Mouse (Mus musculus) hindbrain, embryonic 16.5 days (tissue): ENCODE measurements around the gene Tmem132c. TPM values are rescaled to one million over a fixed set of nuclear protein-coding genes. Genes with fewer than 3 reads are reported as not detected.

Experiments
- ATAC-seq: fragments of 200-750 bp; cut with Nextera tagmentation; 2 replicates; pipeline ENCODE4 v1.8.0; 2017; ENCODE audit warnings: moderate TSS enrichment, moderate library complexity
- H3K27ac ChIP-seq: fragments of 300-500 bp; sonication (generic); 2 replicates; pipeline ENCODE4 v1.5.1; 2014; ENCODE audit warnings: low read depth, mild to moderate bottlenecking, control low read depth, low read length, moderate library complexity
- H3K27me3 ChIP-seq: fragments of 300-500 bp; sonication (generic); replicated peaks from 2 replicates; pipeline ENCODE4 v1.6.1; 2014; ENCODE audit warnings: low read length; ENCODE audit not compliant: control insufficient read depth, insufficient read depth
- H3K36me3 ChIP-seq: fragments of 300-500 bp; sonication (generic); 2 replicates; pipeline ENCODE4 v1.6.1; 2014; ENCODE audit warnings: mild to moderate bottlenecking, low read length, moderate library complexity, mixed read lengths; ENCODE audit not compliant: control insufficient read depth, insufficient read depth
- H3K4me1 ChIP-seq: fragments of 300-500 bp; sonication (generic); 2 replicates; pipeline ENCODE4 v1.6.1; 2014; ENCODE audit warnings: low read depth, low read length; ENCODE audit not compliant: control insufficient read depth, insufficient read depth
- H3K4me2 ChIP-seq: fragments of 300-500 bp; sonication (generic); 2 replicates; pipeline ENCODE4 v1.6.1; 2014; ENCODE audit warnings: mild to moderate bottlenecking, low read length, control low read depth, moderate library complexity
- H3K4me3 ChIP-seq: fragments of 300-500 bp; sonication (generic); 2 replicates; pipeline ENCODE4 v1.5.1; 2014; ENCODE audit warnings: mild to moderate bottlenecking, low read length, control low read depth, moderate library complexity
- H3K9ac ChIP-seq: fragments of 300-500 bp; sonication (generic); 2 replicates; pipeline ENCODE4 v1.6.1; 2014; ENCODE audit warnings: low read depth, mild to moderate bottlenecking, control low read depth, low read length, moderate library complexity
- H3K9me3 ChIP-seq: fragments of 300-500 bp; sonication (generic); 2 replicates; pipeline ENCODE4 v1.6.1; 2014; ENCODE audit warnings: mild to moderate bottlenecking, low read length, moderate library complexity; ENCODE audit not compliant: control insufficient read depth
- WGBS: fragments of 180-500 bp; shearing (Covaris S2); extraction: QIAGEN DNeasy Blood & Tissue Kit; methylation state at CpG from one replicate; pipeline ENCODE4 v1.1.7; 2014; 5-methylcytosine and 5-hydroxymethylcytosine counted together
- polyA plus RNA-seq: library from polyadenylated mRNA; unstranded; fragments of >200 nt; fragmentation: Nextera tagmentation; extraction: Ambion mirVana; gene quantifications from 2 replicates; pipeline ENCODE4 v1.2.1, GENCODE M21; 2015

Tmem132c gene
- polyA plus RNA-seq, 1 experiment from 2014 or later = 12.0 TPM

GRCm38 (mm10) chr5:127398010-127398409, 156.4 kb downstream of the Tmem132c start:
- H3K9ac ChIP-seq = no peak overlapping the region

GRCm38 (mm10) chr5:127405391-127406000, 163.9 kb downstream of the Tmem132c start:
- H3K27me3 ChIP-seq = no peaks in the 10 kb centered on the region
- H3K4me2 ChIP-seq = no peak overlapping the region
- peak; percentile 85 for ATAC-seq
- H3K4me1 ChIP-seq = peaks cover 12% of the 10 kb centered on the region
- peaks cover 4% of the 10 kb centered on the region; the same call in 1 of the 2 replicates for H3K9me3 ChIP-seq
- H3K36me3 ChIP-seq = no peaks in the 10 kb centered on the region
- H3K4me3 ChIP-seq = no peak overlapping the region
- WGBS = 19% methylated on average over 18 of the region's 18 CpGs
- peak overlapping the region; percentile 56; the same call in 1 of the 2 replicates for H3K27ac ChIP-seq
- H3K9ac ChIP-seq = no peak overlapping the region

More at GRCm38 (mm10) chr5:127398010-127398409, 156.4 kb downstream of the Tmem132c start:
- H3K27ac ChIP-seq = peak overlapping the region; percentile 29; the same call in 1 of the 2 replicates
- WGBS = 10% methylated on average over 7 of the region's 7 CpGs
- H3K9me3 ChIP-seq = 0 out of 2 replicates have a peak, but pooled peaks cover 2% of the 10 kb centered on the region
- H3K36me3 ChIP-seq = no peaks in the 10 kb centered on the region
- no peak for ATAC-seq
- no peak overlapping the region for H3K4me3 ChIP-seq
- no peak overlapping the region for H3K4me2 ChIP-seq
- H3K4me1 ChIP-seq = peaks cover 7% of the 10 kb centered on the region
- H3K27me3 ChIP-seq = no peaks in the 10 kb centered on the region

- Histone ChIP-seq H3K4me1 (peaks cover 12% of the 10 kb centered on the region), H3K9me3 (peaks cover 2% of the 10 kb centered on the region; the same call in 1 of the 2 replicates), H3K27me3 (no peaks in the 10 kb centered on the region), H3K4me3 (no peak overlapping the region), H3K27ac (no peak overlapping the region), H3K9ac (no peak overlapping the region), H3K4me2 (no peak overlapping the region), H3K36me3 (no peaks in the 10 kb centered on the region)
- 40% methylated on average over 9 of the region's 9 CpGs for WGBS
- ATAC-seq = no peak
These were observed 164.5 kb downstream of the Tmem132c start for GRCm38 (mm10) chr5:127406014-127406655.

GRCm38 (mm10) chr5:127416536-127416935, 174.9 kb downstream of the Tmem132c start:
- 0 out of 2 replicates have a peak, but pooled peaks have one; percentile 24 for ATAC-seq
- Histone ChIP-seq H3K9me3 (no peaks in the 10 kb centered on the region; the same call in 1 of the 2 replicates), H3K4me3 (no peak overlapping the region), H3K4me2 (no peak overlapping the region), H3K27me3 (no peaks in the 10 kb centered on the region), H3K27ac (no peak overlapping the region), H3K4me1 (no peaks in the 10 kb centered on the region; the same call in none of the 2 replicates), H3K36me3 (no peaks in the 10 kb centered on the region), H3K9ac (no peak overlapping the region)
- WGBS = 52% methylated on average over 7 of the region's 7 CpGs

- no peaks in the 10 kb centered on the region for H3K9me3 ChIP-seq
- H3K4me1 ChIP-seq = no peaks in the 10 kb centered on the region
- H3K27ac ChIP-seq = no peak overlapping the region
- no peak overlapping the region for H3K4me3 ChIP-seq
- no peak overlapping the region for H3K4me2 ChIP-seq
- no peaks in the 10 kb centered on the region for H3K27me3 ChIP-seq
- ATAC-seq = no peak
- no peaks in the 10 kb centered on the region for H3K36me3 ChIP-seq
- no peak overlapping the region for H3K9ac ChIP-seq
These were observed 182.3 kb downstream of the Tmem132c start for GRCm38 (mm10) chr5:127423936-127424335.

GRCm38 (mm10) chr5:127429124-127429523, 187.5 kb downstream of the Tmem132c start:
- no peak overlapping the region for H3K9ac ChIP-seq
- no peaks in the 10 kb centered on the region for H3K4me1 ChIP-seq
- no peaks in the 10 kb centered on the region for H3K9me3 ChIP-seq
- no peak overlapping the region for H3K4me2 ChIP-seq
- ATAC-seq = no peak
- no peaks in the 10 kb centered on the region for H3K36me3 ChIP-seq
- no peaks in the 10 kb centered on the region for H3K27me3 ChIP-seq
- WGBS = 25% methylated on average over 10 of the region's 10 CpGs
- no peak overlapping the region for H3K27ac ChIP-seq
- no peak overlapping the region for H3K4me3 ChIP-seq

GRCm38 (mm10) chr5:127431561-127431960, 190.0 kb downstream of the Tmem132c start:
- Histone ChIP-seq H3K9me3 (no peaks in the 10 kb centered on the region), H3K36me3 (no peaks in the 10 kb centered on the region), H3K4me2 (no peak overlapping the region), H3K4me1 (no peaks in the 10 kb centered on the region), H3K4me3 (no peak overlapping the region), H3K27ac (no peak overlapping the region), H3K9ac (no peak overlapping the region), H3K27me3 (no peaks in the 10 kb centered on the region)
- WGBS = 55% methylated on average over 9 of the region's 9 CpGs
- no peak for ATAC-seq

- no peak overlapping the region for H3K9ac ChIP-seq
- WGBS = 86% methylated on average over 5 of the region's 5 CpGs
- peaks cover 1% of the 10 kb centered on the region for H3K4me1 ChIP-seq
- H3K27ac ChIP-seq = no peak overlapping the region
- no peaks in the 10 kb centered on the region for H3K36me3 ChIP-seq
- H3K9me3 ChIP-seq = no peaks in the 10 kb centered on the region; the same call in 1 of the 2 replicates
- no peak for ATAC-seq
- no peaks in the 10 kb centered on the region for H3K27me3 ChIP-seq
- H3K4me2 ChIP-seq = no peak overlapping the region
- no peak overlapping the region for H3K4me3 ChIP-seq
These were observed 195.2 kb downstream of the Tmem132c start for GRCm38 (mm10) chr5:127436836-127437235.

GRCm38 (mm10) chr5:127438639-127439038, 197.0 kb downstream of the Tmem132c start:
- no peak overlapping the region for H3K4me2 ChIP-seq
- H3K4me1 ChIP-seq = peaks cover 6% of the 10 kb centered on the region
- no peaks in the 10 kb centered on the region for H3K36me3 ChIP-seq
- H3K9me3 ChIP-seq = no peaks in the 10 kb centered on the region; the same call in 1 of the 2 replicates
- no peak overlapping the region for H3K4me3 ChIP-seq
- WGBS = 96% methylated on average over 4 of the region's 4 CpGs
- no peak overlapping the region for H3K27ac ChIP-seq
- ATAC-seq = no peak
- H3K9ac ChIP-seq = no peak overlapping the region
- no peaks in the 10 kb centered on the region for H3K27me3 ChIP-seq
